Mouse (Mus musculus) testis, adult 2 months (tissue): ENCODE measurements around the gene Tmem26.

ENCODE experiments used
- CTCF ChIP-seq: fragments of 200-500 bp; IDR thresholded peaks from 2 replicates; pipeline ENCODE4 v1.5.1; 2012; ENCODE audit warnings: low read depth, mild to moderate bottlenecking, inconsistent platforms, low read length, moderate library complexity; ENCODE audit not compliant: control insufficient read depth, insufficient read depth, insufficient replicate concordance
- POLR2A ChIP-seq: fragments of 200-500 bp; IDR thresholded peaks from 2 replicates; pipeline ENCODE4 v1.6.1; 2012; ENCODE audit warnings: low read depth, mild to moderate bottlenecking, inconsistent platforms, low read length, moderate library complexity; ENCODE audit not compliant: control insufficient read depth

DNA sequence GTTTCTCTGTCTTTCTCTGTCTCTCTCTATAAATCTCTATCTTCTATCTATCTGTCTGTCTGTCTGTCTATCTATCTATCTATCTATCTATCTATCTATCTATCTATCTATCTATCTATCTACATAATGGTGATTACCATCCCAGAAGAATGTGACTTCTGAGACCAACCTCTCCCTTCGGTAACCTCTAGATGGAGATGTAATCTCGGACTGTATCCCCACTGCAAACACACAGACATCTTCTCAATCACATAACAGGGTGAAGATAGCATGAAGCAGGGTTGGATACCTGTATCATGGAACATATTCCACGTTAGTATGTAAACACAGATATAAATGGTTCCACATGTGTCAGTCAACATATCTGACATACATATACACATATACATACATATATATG, 5.1 kb upstream of the Tmem26 start:
- TF ChIP-seq CTCF (no peak), POLR2A (no peak)
